Mouse (Mus musculus) forebrain, embryonic 10.5 days (tissue): ENCODE data around the gene Tbc1d30. TPM values are rescaled to one million over a fixed set of nuclear protein-coding genes. Genes with fewer than 3 reads are reported as not detected.
A peak's percentile ranks its signal among the peaks of the same experiment; 100 is the strongest.

Experiments used
- DNase-seq: peaks from one replicate; pipeline ENCODE4 v3.0.0-alpha.2; 2017; ENCODE audit warnings: low spot score; ENCODE audit errors: extremely low spot score
- H3K27ac ChIP-seq: fragments of 300-500 bp; sonication (generic); 2 replicates; pipeline ENCODE4 v1.5.1; 2016; ENCODE audit warnings: mild to moderate bottlenecking
- H3K27me3 ChIP-seq: fragments of 300-500 bp; sonication (generic); 2 replicates; pipeline ENCODE4 v1.6.1; 2016; ENCODE audit warnings: mild to moderate bottlenecking; ENCODE audit not compliant: poor library complexity, severe bottlenecking
- H3K36me3 ChIP-seq: fragments of 300-500 bp; sonication (generic); replicated peaks from 2 replicates; pipeline ENCODE4 v1.6.1; 2016; ENCODE audit warnings: mild to moderate bottlenecking, moderate library complexity
- H3K4me1 ChIP-seq: fragments of 300-500 bp; sonication (generic); 2 replicates; pipeline ENCODE4 v1.6.1; 2016
- H3K4me3 ChIP-seq: fragments of 300-500 bp; sonication (generic); 2 replicates; pipeline ENCODE4 v1.5.1; 2016; ENCODE audit warnings: mild to moderate bottlenecking, moderate library complexity
- H3K9me3 ChIP-seq: fragments of 300-500 bp; sonication (generic); 2 replicates; pipeline ENCODE4 v1.6.1; 2016; ENCODE audit warnings: mild to moderate bottlenecking, moderate library complexity
- WGBS: fragments of 180-500 bp; shearing (Covaris S2); methylation state at CpG from one replicate; pipeline ENCODE4 v1.1.7; 2016; 5-methylcytosine and 5-hydroxymethylcytosine counted together
- polyA plus RNA-seq: library from polyadenylated mRNA; unstranded; fragments of >200 nt; fragmentation: Nextera tagmentation; extraction: Ambion mirVana; gene quantifications from 2 replicates; pipeline ENCODE4 v1.2.1, GENCODE M21; 2016

Gene Tbc1d30
- 1.5 and 1.6 TPM in 2 replicates for polyA plus RNA-seq

DNA sequence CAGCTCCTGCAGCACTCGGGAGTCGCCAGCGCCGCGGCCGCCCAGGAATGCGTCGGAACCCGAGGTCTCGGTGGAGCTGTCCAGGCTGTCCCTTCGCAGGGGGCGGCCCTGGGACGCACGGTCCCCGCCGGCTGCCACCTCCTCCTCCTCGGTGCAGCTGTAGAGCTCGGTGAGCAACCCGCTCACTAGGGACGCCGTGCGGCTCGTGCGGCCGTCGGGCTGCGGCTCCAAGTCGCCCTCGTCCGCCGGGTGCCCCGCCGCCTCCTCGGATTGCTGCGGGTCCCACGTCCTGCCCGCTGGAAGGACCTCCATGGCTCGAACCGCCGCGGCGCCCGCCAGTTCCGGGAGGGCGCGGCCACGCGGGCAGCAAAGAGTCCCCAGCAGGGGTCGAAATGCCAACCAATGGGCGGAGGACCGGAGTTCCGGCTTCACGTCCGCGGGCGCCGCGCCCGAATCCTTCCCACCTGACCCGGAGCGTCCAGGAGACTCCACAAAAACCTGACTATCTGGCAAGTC, at the start of gene Tbc1d30:
Gene Tbc1d30, minus strand, starts transcription at position 213 of the 516 bp plus-strand sequence.
- Histone ChIP-seq H3K9me3 (peaks cover 15% of the 10 kb centered on the region; the same call in 1 of the 2 replicates), H3K27me3 (peaks cover 57% of the 10 kb centered on the region), H3K4me3 (peak within 1 kb of the TSS; percentile 68), H3K27ac (peak within 1 kb of the TSS; percentile 71), H3K4me1 (peaks cover 38% of the 10 kb centered on the region), H3K36me3 (no peaks in the 10 kb centered on the region)
- WGBS = under 1% methylated on average over 61 of the region's 61 CpGs
- DNase-seq = peak; percentile 49

DNA sequence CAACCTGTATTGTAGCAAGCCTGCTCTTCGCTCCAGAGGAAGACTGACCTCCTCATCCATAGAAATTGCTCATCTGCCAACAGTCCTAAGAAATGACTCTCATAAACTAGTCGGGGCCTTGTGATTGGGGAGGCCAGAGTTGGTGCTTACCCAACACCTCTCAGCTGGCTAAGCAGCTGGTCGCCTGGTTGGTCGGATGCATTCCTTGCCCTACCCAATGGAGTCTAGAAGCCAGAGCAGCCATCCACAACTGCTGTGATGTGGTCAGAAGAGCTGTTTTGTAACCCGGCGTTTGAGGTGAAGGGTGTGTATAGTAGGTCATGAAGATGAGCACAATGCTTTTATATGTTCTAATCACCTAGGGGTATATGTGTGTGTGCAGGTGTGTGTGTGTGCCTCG, 47.5 kb upstream of the Tbc1d30 start:
- no peak for DNase-seq
- H3K27ac ChIP-seq = no peak overlapping the region
- no peaks in the 10 kb centered on the region for H3K27me3 ChIP-seq
- 92% methylated on average over 7 of the region's 7 CpGs for WGBS
- no peaks in the 10 kb centered on the region for H3K9me3 ChIP-seq
- H3K4me1 ChIP-seq = no peaks in the 10 kb centered on the region
- no peak overlapping the region for H3K4me3 ChIP-seq
- H3K36me3 ChIP-seq = peaks cover 43% of the 10 kb centered on the region

DNA sequence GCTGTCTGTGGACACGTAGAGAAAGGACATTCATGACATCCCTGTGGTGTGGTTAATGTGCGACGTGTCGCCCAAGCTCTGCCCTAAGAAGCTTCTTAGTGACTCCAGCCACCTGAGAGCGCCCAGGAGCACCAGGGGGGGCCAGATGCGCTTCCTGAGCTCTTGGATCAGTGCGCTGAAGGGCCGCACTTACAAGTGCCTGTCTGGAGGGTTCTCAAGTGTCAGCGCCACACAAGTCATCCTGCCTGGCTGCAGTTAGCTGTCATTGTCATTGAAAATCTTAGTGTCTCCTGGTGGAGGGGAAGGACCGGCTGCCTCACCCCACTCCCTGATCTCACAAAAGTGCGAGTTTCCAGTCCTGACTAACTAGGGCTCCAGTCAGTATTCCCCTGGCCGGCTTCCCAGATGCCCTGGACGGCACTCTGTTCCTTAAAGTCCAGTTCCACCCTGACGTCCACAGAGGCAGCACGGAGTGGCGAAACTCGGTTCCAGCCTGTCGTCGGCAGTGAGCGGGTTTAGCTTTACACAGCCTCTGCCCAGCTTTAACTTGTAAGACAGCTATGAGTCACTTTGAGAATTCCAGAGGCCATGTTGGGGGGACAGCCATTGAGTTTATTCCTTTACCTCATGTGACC, 44.6 kb upstream of the Tbc1d30 start:
- H3K9me3 ChIP-seq = no peaks in the 10 kb centered on the region
- H3K4me3 ChIP-seq = no peak overlapping the region
- 85% methylated on average over 20 of the region's 20 CpGs for WGBS
- DNase-seq = no peak
- no peaks in the 10 kb centered on the region for H3K4me1 ChIP-seq
- no peaks in the 10 kb centered on the region for H3K27me3 ChIP-seq
- H3K27ac ChIP-seq = no peak overlapping the region
- H3K36me3 ChIP-seq = peaks cover 73% of the 10 kb centered on the region

DNA sequence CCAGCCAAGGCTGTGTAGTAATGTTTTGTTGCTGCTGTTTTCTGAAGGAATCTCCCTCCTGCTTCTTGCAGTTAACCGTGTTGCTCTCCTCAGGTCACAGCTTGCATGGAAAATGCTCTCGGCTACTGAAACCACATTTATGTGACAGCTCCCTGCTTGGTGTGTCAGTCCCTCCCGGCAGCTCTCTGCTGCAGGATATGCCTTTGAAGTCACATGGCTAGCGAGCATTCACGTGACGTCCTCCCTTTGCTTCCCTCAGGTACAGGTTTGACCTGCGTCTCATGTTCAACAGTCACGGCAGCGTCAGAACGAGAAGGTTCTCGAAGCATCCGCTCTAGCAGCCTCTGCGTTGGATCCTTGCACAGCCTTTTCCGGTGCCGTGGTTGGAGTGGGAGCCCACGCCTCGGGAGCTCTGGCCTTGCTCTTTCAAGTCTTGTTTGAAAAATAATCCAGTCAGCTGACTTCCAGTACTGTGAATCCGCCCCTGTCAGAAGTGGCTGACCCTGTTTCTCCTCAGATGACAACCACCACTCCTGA, 43.8 kb upstream of the Tbc1d30 start:
- Histone ChIP-seq H3K9me3 (no peaks in the 10 kb centered on the region), H3K27me3 (no peaks in the 10 kb centered on the region), H3K27ac (no peak overlapping the region), H3K36me3 (peaks cover 81% of the 10 kb centered on the region), H3K4me1 (no peaks in the 10 kb centered on the region), H3K4me3 (no peak overlapping the region)
- WGBS = 91% methylated on average over 18 of the region's 18 CpGs
- no peak for DNase-seq

DNA sequence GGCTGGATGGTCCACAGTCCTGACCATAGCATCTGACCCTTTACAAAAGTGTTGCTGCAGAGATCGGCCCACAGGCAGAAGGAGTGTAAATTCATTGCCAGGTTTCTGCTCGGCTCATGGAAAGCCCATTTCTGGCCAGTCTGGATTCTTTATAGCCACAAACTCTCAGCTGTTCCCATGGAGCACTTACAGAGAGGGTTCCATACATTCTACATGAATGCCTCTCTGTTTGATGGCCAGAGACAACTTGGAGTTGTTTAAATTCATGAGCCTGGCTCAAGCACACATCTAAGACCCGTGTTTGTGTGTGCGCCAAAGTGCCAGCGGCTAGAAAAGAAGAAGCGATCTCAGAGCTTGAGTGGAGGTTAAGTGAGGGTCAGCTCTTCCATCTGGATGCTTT, 43.2 kb upstream of the Tbc1d30 start:
- Histone ChIP-seq H3K27me3 (no peaks in the 10 kb centered on the region), H3K36me3 (peaks cover 87% of the 10 kb centered on the region), H3K4me1 (no peaks in the 10 kb centered on the region), H3K4me3 (no peak overlapping the region), H3K27ac (no peak overlapping the region), H3K9me3 (no peaks in the 10 kb centered on the region)
- 91% methylated on average over 6 of the region's 6 CpGs for WGBS
- DNase-seq = no peak

DNA sequence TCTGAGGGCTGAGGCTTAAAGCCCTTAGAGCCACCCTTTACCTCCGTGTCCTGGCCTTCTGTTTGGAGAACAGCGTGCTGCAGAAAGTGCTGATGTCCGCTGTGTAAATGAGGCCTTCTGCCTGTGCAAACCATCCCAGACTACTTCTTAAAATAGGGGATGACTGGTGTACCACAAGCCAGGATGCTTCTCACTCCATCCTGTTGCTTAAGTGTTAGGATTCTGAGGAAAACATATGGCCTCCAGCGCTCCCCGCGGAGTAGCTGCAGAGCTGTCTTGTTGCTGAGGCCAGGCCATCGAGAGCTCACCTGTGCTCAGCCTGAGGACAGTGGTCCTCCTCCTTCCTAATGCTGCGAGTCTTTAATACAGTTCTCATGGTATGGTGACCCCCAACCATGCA, 40.8 kb upstream of the Tbc1d30 start:
- H3K27me3 ChIP-seq = no peaks in the 10 kb centered on the region
- H3K4me3 ChIP-seq = no peak overlapping the region
- no peaks in the 10 kb centered on the region for H3K9me3 ChIP-seq
- H3K4me1 ChIP-seq = no peaks in the 10 kb centered on the region
- WGBS = 95% methylated on average over 8 of the region's 8 CpGs
- no peak for DNase-seq
- peaks cover 99% of the 10 kb centered on the region for H3K36me3 ChIP-seq
- H3K27ac ChIP-seq = no peak overlapping the region

DNA sequence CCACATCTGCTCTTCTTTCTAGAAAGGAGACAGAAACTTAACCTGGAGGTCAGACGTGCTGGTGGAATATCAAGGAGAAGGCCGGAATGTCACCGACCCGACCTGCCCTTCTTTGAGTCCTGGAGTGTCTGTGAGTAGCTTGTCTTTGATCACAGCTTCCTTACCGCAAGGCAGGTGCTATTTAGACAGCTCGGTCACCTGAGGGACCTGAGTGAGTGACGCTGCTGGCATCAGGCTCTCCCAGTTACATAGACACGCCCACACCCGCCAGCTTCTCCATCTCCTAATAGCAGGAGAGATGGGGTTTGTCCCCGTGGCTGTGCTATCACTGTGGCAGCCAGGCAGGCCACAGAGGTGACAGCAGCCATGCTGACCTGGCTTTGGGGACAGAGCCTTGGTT, 39.5 kb upstream of the Tbc1d30 start:
- no peak for DNase-seq
- Histone ChIP-seq H3K4me1 (no peaks in the 10 kb centered on the region), H3K4me3 (no peak overlapping the region), H3K9me3 (no peaks in the 10 kb centered on the region), H3K27me3 (no peaks in the 10 kb centered on the region), H3K36me3 (peaks cover 98% of the 10 kb centered on the region), H3K27ac (no peak overlapping the region)
- 86% methylated on average over 10 of the region's 10 CpGs for WGBS

DNA sequence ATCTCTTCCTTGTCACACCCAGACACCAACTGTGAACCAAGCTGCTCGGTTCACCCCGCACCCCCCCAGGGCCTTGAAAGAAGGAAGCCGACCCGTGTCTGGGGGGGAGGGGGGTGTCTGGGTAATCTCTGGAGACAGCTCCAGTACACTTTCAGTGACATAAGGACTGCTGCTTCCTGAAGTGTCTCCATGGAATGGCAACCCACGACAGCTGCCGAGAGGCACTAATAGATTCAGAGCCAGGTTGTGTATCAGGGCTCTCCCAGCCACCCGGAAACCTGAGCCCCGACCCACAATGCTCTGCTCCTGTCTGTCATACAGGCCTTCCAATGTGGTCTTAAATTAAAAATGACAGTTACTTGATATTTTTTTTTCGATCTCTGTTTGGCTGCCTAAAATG, 35.3 kb upstream of the Tbc1d30 start:
- DNase-seq = no peak
- peaks cover 97% of the 10 kb centered on the region for H3K36me3 ChIP-seq
- WGBS = 87% methylated on average over 9 of the region's 9 CpGs

DNA sequence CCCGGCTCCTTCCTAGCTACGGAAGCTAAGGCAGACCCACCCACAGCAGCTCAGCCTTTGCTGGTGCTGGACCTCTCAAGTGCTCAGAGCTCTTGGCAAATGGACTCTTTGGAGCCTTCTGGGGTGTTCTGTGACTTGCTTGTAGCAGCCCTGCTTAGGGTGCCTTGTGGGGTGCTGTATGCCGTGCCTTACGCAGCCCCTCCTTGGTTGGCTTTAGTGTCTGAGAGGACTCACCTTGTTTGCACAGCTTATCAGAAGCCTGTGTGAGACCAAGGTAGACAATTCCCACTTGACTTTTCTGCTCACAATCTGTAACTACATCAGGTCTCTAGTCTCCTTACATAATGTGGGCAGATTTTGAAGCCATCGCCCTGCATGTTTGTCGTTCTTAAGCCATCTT, 34.6 kb upstream of the Tbc1d30 start:
- DNase-seq = no peak
- Histone ChIP-seq H3K4me1 (no peaks in the 10 kb centered on the region), H3K4me3 (no peak overlapping the region), H3K9me3 (no peaks in the 10 kb centered on the region), H3K27me3 (no peaks in the 10 kb centered on the region), H3K36me3 (peaks cover 97% of the 10 kb centered on the region), H3K27ac (no peak overlapping the region)
- over 99% methylated on average over 6 of the region's 6 CpGs for WGBS

More for the DNA sequence above, 35.3 kb upstream of the Tbc1d30 start:
- Histone ChIP-seq H3K27me3 (no peaks in the 10 kb centered on the region), H3K4me1 (no peaks in the 10 kb centered on the region), H3K27ac (no peak overlapping the region), H3K4me3 (no peak overlapping the region), H3K9me3 (no peaks in the 10 kb centered on the region)

DNA sequence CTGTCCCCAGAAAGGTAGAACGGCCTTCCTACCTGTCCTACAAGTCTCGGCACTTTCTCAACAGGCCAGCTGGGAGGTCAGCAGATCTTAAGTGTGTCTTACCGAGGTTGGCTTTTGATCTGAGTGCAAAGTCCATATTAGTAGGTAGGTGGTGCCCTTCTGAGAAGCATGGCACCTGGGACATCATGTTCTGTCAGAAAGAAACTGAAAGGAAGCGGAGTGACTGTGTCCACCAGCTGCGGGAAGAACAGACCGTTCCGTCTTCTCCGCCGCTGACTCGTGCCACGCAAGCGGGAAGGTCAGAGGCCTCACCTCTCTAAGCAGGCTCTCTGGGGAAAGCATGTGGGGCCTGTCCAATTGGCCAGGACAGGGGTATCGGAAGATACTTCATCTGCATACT, 33.6 kb upstream of the Tbc1d30 start:
- no peak overlapping the region for H3K4me3 ChIP-seq
- H3K27me3 ChIP-seq = no peaks in the 10 kb centered on the region
- WGBS = 91% methylated on average over 13 of the region's 13 CpGs
- peaks cover 97% of the 10 kb centered on the region for H3K36me3 ChIP-seq
- H3K9me3 ChIP-seq = no peaks in the 10 kb centered on the region
- no peaks in the 10 kb centered on the region for H3K4me1 ChIP-seq
- no peak overlapping the region for H3K27ac ChIP-seq
- no peak for DNase-seq

DNA sequence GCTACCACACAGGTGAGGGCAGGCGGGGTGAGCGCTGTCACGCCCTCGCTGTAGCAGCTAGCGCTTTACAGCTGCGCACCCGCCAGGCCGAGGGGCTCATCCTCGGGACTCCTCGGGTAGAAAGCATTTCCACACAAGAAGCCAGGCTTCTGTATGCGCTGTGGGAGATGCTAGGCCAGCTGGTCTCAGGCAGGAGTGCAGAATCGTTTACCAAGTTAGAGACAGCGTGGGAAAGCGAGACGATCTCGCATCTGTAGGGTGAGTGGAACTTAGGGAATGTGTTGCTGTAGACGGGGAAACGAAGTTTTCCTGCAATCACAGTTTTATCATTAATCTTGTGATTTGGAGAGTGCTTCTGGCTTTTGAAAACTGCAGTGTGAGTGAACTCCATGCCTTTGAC, 30.2 kb upstream of the Tbc1d30 start:
- WGBS = 95% methylated on average over 18 of the region's 18 CpGs
- Histone ChIP-seq H3K36me3 (peaks cover 98% of the 10 kb centered on the region), H3K27ac (no peak overlapping the region), H3K9me3 (no peaks in the 10 kb centered on the region), H3K27me3 (no peaks in the 10 kb centered on the region), H3K4me1 (no peaks in the 10 kb centered on the region), H3K4me3 (no peak overlapping the region)
- DNase-seq = no peak

DNA sequence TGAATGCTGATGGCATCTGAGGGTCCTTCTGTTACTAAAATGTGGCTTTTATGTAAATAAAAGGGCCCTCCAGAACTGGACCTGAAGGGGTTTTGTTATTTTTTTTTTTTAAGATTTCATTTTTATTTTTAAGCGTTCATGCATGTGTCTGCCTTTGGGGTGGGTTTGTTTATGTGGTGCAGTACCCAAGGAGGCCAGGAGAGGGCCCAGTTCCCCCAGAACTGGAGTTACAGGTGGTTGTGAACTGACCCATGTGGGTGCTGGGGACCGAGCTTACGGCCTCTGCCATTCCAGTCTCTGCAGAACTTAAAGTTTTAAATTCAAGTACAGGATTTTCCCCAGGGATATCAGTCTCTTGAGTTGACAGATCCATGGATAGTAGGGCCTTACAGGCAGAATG, 28.3 kb upstream of the Tbc1d30 start:
- WGBS = 98% methylated on average over 3 of the region's 3 CpGs
- Histone ChIP-seq H3K36me3 (peaks cover 98% of the 10 kb centered on the region), H3K9me3 (no peaks in the 10 kb centered on the region), H3K27me3 (no peaks in the 10 kb centered on the region), H3K4me3 (no peak overlapping the region), H3K27ac (no peak overlapping the region), H3K4me1 (0 out of 2 replicates have a peak, but pooled peaks cover 4% of the 10 kb centered on the region)
- no peak for DNase-seq

DNA sequence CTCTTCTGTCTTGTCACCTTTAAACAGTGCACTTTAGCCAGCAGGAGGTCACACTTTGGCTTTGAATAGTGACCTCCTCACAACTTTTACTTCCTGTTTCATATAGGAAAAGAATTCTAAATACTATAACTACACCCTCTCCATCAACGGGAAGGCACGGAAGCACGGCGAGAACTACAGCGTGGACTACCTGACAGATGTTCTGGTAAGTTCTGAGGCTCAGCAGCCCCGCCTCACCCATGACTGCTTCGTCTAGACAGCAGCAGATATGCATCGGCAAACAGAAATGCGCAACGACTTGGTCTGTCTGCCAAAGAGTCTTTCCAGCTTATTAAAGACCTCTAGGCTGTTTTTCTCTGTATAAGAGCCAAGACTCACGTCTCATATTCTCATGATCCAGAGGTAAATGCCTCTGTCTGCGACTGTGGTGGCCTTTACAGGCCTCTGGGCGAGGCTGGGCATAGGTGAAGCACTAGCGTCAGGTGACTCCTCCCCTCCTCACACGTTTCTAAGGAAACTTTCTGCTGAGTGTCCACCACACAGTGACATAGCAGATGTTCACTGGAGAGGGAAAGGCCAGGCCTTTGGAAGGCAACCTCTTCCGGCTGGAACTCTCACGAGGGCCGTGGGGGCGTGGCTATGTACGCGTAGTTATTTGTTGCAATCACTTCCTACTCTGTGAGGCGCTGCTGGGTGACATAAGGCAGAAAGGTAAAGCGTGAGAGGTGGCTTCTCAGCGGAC, 25.6 kb upstream of the Tbc1d30 start:
- H3K4me1 ChIP-seq = peaks cover 11% of the 10 kb centered on the region

More for the DNA sequence above, 25.6 kb upstream of the Tbc1d30 start:
- Histone ChIP-seq H3K9me3 (no peaks in the 10 kb centered on the region), H3K36me3 (peaks cover 93% of the 10 kb centered on the region), H3K27me3 (no peaks in the 10 kb centered on the region), H3K27ac (no peak overlapping the region), H3K4me3 (no peak overlapping the region)
- 95% methylated on average over 24 of the region's 24 CpGs for WGBS
- no peak for DNase-seq
